Mouse (Mus musculus): ENCODE measurements around the gene Echs1.

DNA sequence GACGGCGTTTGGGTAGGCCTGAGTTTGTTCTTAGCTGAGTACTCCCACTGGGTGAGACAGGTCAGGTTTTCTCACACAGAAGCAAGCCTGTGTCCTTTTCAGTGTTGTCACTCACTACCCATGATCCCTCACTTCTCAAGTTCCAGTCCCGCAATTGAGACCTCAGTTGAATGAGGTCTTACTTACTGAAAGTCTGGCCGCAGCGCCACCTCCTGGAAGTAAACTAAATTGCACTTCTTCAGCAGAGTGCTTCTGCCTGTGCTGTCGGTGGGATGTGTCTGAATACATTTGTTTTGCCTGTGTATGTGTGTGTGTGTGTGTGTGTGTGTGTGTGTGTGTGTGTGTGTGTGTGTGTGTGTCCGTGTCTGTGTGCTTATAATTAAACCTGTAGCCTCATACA is 53.2 kb downstream of the Echs1 start:
- TF ChIP-seq POLR2A (IDR thresholded peaks at IDR 0.05; ENCODE audit: insufficient read depth, low read length): no peak
- no peak for TF ChIP-seq EP300 (IDR thresholded peaks at IDR 0.05; ENCODE audit: insufficient read depth, low read depth, low read length)

Measured in ES-Bruce4 (cell line).